Mouse (Mus musculus) olfactory bulb, adult 2 months (tissue): ENCODE measurements around the gene Kcnip4. TPM values are rescaled to one million over a fixed set of nuclear protein-coding genes. Genes with fewer than 3 reads are reported as not detected.

ENCODE experiments used
- H3K27ac ChIP-seq: fragments of 200-500 bp; 2 replicates; pipeline ENCODE4 v1.5.1; 2012; ENCODE audit warnings: low read depth, low read length; ENCODE audit not compliant: insufficient read depth
- H3K4me1 ChIP-seq: fragments of 200-500 bp; 2 replicates; pipeline ENCODE4 v1.6.1; 2012; ENCODE audit warnings: low read length; ENCODE audit not compliant: control insufficient read depth, insufficient read depth
- H3K4me3 ChIP-seq: fragments of 200-500 bp; 2 replicates; pipeline ENCODE4 v1.5.1; 2012; ENCODE audit warnings: mild to moderate bottlenecking, low read depth, low read length, moderate library complexity; ENCODE audit not compliant: insufficient read depth
- CTCF ChIP-seq: fragments of 200-500 bp; IDR thresholded peaks from 2 replicates; pipeline ENCODE4 v1.5.1; 2012; ENCODE audit warnings: low read depth, mild to moderate bottlenecking, low read length, moderate library complexity; ENCODE audit not compliant: insufficient read depth
- POLR2A ChIP-seq: fragments of 200-500 bp; IDR thresholded peaks from 2 replicates; pipeline ENCODE4 v1.6.1; 2012; ENCODE audit warnings: mild to moderate bottlenecking, low read depth, low read length, moderate library complexity; ENCODE audit not compliant: insufficient read depth
- WGBS: fragments of 180-500 bp; shearing (Covaris S2); methylation state at CpG from one replicate; pipeline ENCODE4 v1.1.7; 2018; 5-methylcytosine and 5-hydroxymethylcytosine counted together
- polyA plus RNA-seq: library from polyadenylated mRNA; stranded (reverse); fragments of >200 nt; gene quantifications from 2 replicates; pipeline ENCODE4 v1.2.4, GENCODE M21; 2012; ENCODE audit warnings: low replicate concordance; ENCODE audit not compliant: missing spikeins, insufficient read depth, insufficient read length

Kcnip4 gene
- polyA plus RNA-seq: not detected in 2 replicates

- TF ChIP-seq CTCF: peak; percentile 48; the same call in 1 of the 2 replicates
- TF ChIP-seq POLR2A: no peak
- Histone ChIP-seq H3K4me3 (peak within 1 kb of the TSS; percentile 51), H3K4me1 (no peaks in the 10 kb centered on the region), H3K27ac (no peak within 1 kb of the TSS)
- 2% methylated on average over 50 of the region's 50 CpGs for WGBS
Observed at GRCm38 (mm10) chr5:49524394-49525241, at the start of gene Kcnip4. Kcnip4 (minus strand) TSS chr5:49524907.

GRCm38 (mm10) chr5:49571876-49572275, 47.2 kb upstream of the Kcnip4 start:
- WGBS: 78% methylated on average over 4 of the region's 4 CpGs
- Histone ChIP-seq H3K27ac (no peak overlapping the region), H3K4me1 (no peaks in the 10 kb centered on the region), H3K4me3 (no peak overlapping the region)
- TF ChIP-seq CTCF: no peak
- no peak for TF ChIP-seq POLR2A

- no peak overlapping the region for H3K27ac ChIP-seq
- WGBS: 92% methylated on average over 4 of the region's 4 CpGs
Observed at GRCm38 (mm10) chr5:49563751-49564150, 39.0 kb upstream of the Kcnip4 start.

GRCm38 (mm10) chr5:49557436-49557835, 32.7 kb upstream of the Kcnip4 start:
- WGBS: 77% methylated on average over 3 of the region's 3 CpGs
- Histone ChIP-seq H3K27ac (no peak overlapping the region), H3K4me3 (no peak overlapping the region), H3K4me1 (no peaks in the 10 kb centered on the region)
- no peak for TF ChIP-seq CTCF
- TF ChIP-seq POLR2A: no peak

More at GRCm38 (mm10) chr5:49563751-49564150, 39.0 kb upstream of the Kcnip4 start:
- TF ChIP-seq POLR2A (no peak), CTCF (no peak)
- Histone ChIP-seq H3K4me1 (no peaks in the 10 kb centered on the region), H3K4me3 (no peak overlapping the region)

- WGBS: 59% methylated on average over 3 of the region's 3 CpGs
- H3K4me3 ChIP-seq: no peak overlapping the region
- TF ChIP-seq CTCF: no peak
- TF ChIP-seq POLR2A: no peak
- H3K27ac ChIP-seq: no peak overlapping the region
- no peaks in the 10 kb centered on the region for H3K4me1 ChIP-seq
Observed at GRCm38 (mm10) chr5:49547884-49548283, 23.2 kb upstream of the Kcnip4 start.

GRCm38 (mm10) chr5:49529362-49529761, 4.7 kb upstream of the Kcnip4 start:
- 32% methylated on average over 8 of the region's 8 CpGs for WGBS
- no peak for TF ChIP-seq CTCF
- no peak for TF ChIP-seq POLR2A
- no peaks in the 10 kb centered on the region for H3K4me1 ChIP-seq
- H3K27ac ChIP-seq: no peak overlapping the region
- H3K4me3 ChIP-seq: no peak overlapping the region

- TF ChIP-seq CTCF: no peak
- no peak for TF ChIP-seq POLR2A
- whole genome bisulfite sequencing: 44% methylated on average over 4 of the region's 4 CpGs
- Histone ChIP-seq H3K4me3 (peak overlapping the region; percentile 51; the same call in 1 of the 2 replicates), H3K27ac (no peak overlapping the region), H3K4me1 (no peaks in the 10 kb centered on the region)
Observed at GRCm38 (mm10) chr5:49525242-49525612, 520 bp upstream of the Kcnip4 start.

- H3K4me3 ChIP-seq: peak overlapping the region; percentile 51
- TF ChIP-seq POLR2A: no peak
- TF ChIP-seq CTCF: no peak
- WGBS: 5% methylated on average over 11 of the region's 11 CpGs
- no peak overlapping the region for H3K27ac ChIP-seq
- no peaks in the 10 kb centered on the region for H3K4me1 ChIP-seq
Observed at GRCm38 (mm10) chr5:49523997-49524393, 712 bp downstream of the Kcnip4 start.

GRCm38 (mm10) chr5:49522986-49523385, 1.7 kb downstream of the Kcnip4 start:
- no peak overlapping the region for H3K4me3 ChIP-seq
- H3K4me1 ChIP-seq: no peaks in the 10 kb centered on the region
- TF ChIP-seq CTCF (no peak), POLR2A (no peak)
- H3K27ac ChIP-seq: no peak overlapping the region
- WGBS: 79% methylated on average over 4 of the region's 4 CpGs

- Histone ChIP-seq H3K27ac (no peak overlapping the region), H3K4me3 (no peak overlapping the region), H3K4me1 (no peaks in the 10 kb centered on the region)
- TF ChIP-seq POLR2A (no peak), CTCF (no peak)
- 88% methylated on average over 3 of the region's 3 CpGs for WGBS
Observed at GRCm38 (mm10) chr5:49498743-49499142, 26.0 kb downstream of the Kcnip4 start.
